Mouse (Mus musculus) ovary, adult 10 weeks (tissue): ENCODE results near the gene Spred2. TPM values are rescaled to one million over a fixed set of nuclear protein-coding genes. Genes with fewer than 3 reads are reported as not detected.

Experiments
- polyA plus RNA-seq: library from polyadenylated mRNA; stranded (reverse); fragments of 350-450 nt; fragmentation: Illumina TruSeq; extraction: RNeasy Lipid Tissue Mini Kit (QIAGEN cat#74804); gene quantifications from one replicate; pipeline ENCODE4 v1.2.3, GENCODE M21; 2014

Gene Spred2
- polyA plus RNA-seq = 21.6 TPM

GRCm38 (mm10) chr11:19923888-19924756, at the start of gene Spred2:
Gene Spred2, plus strand, starts transcription at chr11:19924375.

Other genes with a start within 250 kb of the Spred2 start
- gene Actr2, start 188.5 kb downstream of the Spred2 start, polyA plus RNA-seq = 278 TPM